25 mouse cellular contexts compared by ENCODE assay signal in the genomic region with DNA sequence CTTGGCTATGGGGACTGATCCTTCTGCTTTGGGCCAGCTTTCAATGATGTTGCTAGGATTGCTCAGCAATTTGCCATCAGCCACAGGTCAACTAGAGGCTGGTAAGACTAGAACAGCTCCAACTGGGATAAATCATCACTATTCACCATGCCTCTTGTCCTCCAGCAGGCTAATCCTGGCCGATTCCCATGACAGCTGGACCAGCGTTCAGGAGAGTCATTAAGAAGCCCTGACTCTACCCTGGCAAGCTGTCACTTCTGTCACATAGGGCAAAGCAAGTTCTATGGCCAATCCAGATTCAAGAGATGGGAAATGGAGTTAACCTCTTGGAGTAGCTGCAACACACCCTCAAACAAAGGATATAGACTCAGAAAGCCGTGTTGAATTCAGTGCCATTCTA.
DNase-seq lines count a peak whose midpoint lies in the region; ATAC-seq and TF ChIP-seq lines count a peak whose summit lies in the region.
"Had no signal": no experiment of that assay in that cellular context is flagged by ENCODE, and none has a peak within 500 bp of the region (broad histone marks: within the 10 kb centered on the region; RNA-seq: fewer than 3 reads in every experiment).

No protein-coding gene starts in this region.

- 42% methylated on average over 3 of the region's 3 CpGs for WGBS in forebrain, embryonic 13.5 days
- 62% methylated on average over 3 of the region's 3 CpGs for WGBS in forebrain, embryonic 11.5 days
- 42% methylated on average over 3 of the region's 3 CpGs for WGBS in midbrain, embryonic 14.5 days
- WGBS in midbrain, embryonic 10.5 days = 70% methylated on average over 3 of the region's 3 CpGs
- 26% methylated on average over 3 of the region's 3 CpGs for WGBS in forebrain, embryonic 16.5 days
- 46% methylated on average over 3 of the region's 3 CpGs for WGBS in midbrain, postnatal 0 days

- intact Hi-C loops in heart, postnatal 36 days (cut with DNase I) = no loop called here

- no peak overlapping the region for H3K4me3 ChIP-seq in forebrain, embryonic 13.5 days
- no peak overlapping the region for H3K4me3 ChIP-seq in forebrain, embryonic 11.5 days (ENCODE audit: low read depth, low read length)
- H3K4me3 ChIP-seq in midbrain, embryonic 14.5 days (replicated peaks; ENCODE audit: low read depth, low read length) = no peak overlapping the region
- no peak overlapping the region for H3K4me3 ChIP-seq in midbrain, embryonic 10.5 days
- no peak overlapping the region for H3K4me3 ChIP-seq in forebrain, embryonic 16.5 days (replicated peaks; ENCODE audit: low read length)
- no peak overlapping the region for H3K4me3 ChIP-seq in midbrain, postnatal 0 days (ENCODE audit: low read depth, low read length)
- H3K4me3 ChIP-seq: embryonic facial prominence, embryonic 13.5 days; erythroblast, embryonic 14.5 days; limb, embryonic 15.5 days; lung, embryonic 15.5 days; myocyte; neural tube, embryonic 15.5 days had no signal

- H3K9ac ChIP-seq in forebrain, embryonic 13.5 days = no peak overlapping the region
- no peak overlapping the region for H3K9ac ChIP-seq in forebrain, embryonic 11.5 days (ENCODE audit: low read length)
- no peak overlapping the region for H3K9ac ChIP-seq in midbrain, embryonic 14.5 days (replicated peaks; ENCODE audit: low read length)
- no peak overlapping the region for H3K9ac ChIP-seq in forebrain, embryonic 16.5 days (replicated peaks; ENCODE audit: low read depth, low read length)
- no peak overlapping the region for H3K9ac ChIP-seq in midbrain, postnatal 0 days (replicated peaks; ENCODE audit: low read length, poor library complexity, severe bottlenecking)
- H3K9ac ChIP-seq: embryonic facial prominence, embryonic 13.5 days; limb, embryonic 15.5 days; liver, embryonic 14.5 days; lung, embryonic 15.5 days; neural tube, embryonic 15.5 days had no signal

- no peaks in the 10 kb centered on the region for H3K36me3 ChIP-seq in forebrain, embryonic 13.5 days (ENCODE audit: poor library complexity, severe bottlenecking)
- H3K36me3 ChIP-seq in forebrain, embryonic 11.5 days (ENCODE audit: control insufficient read depth, insufficient read depth, low read length) = no peaks in the 10 kb centered on the region
- H3K36me3 ChIP-seq in midbrain, embryonic 14.5 days (ENCODE audit: control insufficient read depth, insufficient read depth, low read length) = no peaks in the 10 kb centered on the region
- no peaks in the 10 kb centered on the region for H3K36me3 ChIP-seq in midbrain, embryonic 10.5 days
- no peaks in the 10 kb centered on the region for H3K36me3 ChIP-seq in forebrain, embryonic 16.5 days (ENCODE audit: control insufficient read depth, insufficient read depth)
- no peaks in the 10 kb centered on the region for H3K36me3 ChIP-seq in midbrain, postnatal 0 days (ENCODE audit: insufficient read depth, low read length)
- H3K36me3 ChIP-seq: embryonic facial prominence, embryonic 13.5 days; limb, embryonic 15.5 days; lung, embryonic 15.5 days; neural tube, embryonic 15.5 days had no signal

- no peak for TF ChIP-seq CTCF in midbrain, postnatal 0 days (IDR thresholded peaks at IDR 0.05)

- no peak for DNase-seq in forebrain, embryonic 11.5 days (ENCODE audit: low spot score)
- DNase-seq in midbrain, embryonic 14.5 days = peak; percentile 6
- no peak for DNase-seq in midbrain, embryonic 10.5 days (ENCODE audit: low spot score)
- peak; percentile 24 for DNase-seq in midbrain, postnatal 0 days (ENCODE audit: low spot score)
- DNase-seq in heart, postnatal 36 days = no peak
- no peak for DNase-seq in left cerebral cortex, adult 8-10 months (ENCODE audit: low spot score in 2 of 2)
- DNase-seq: adrenal gland, postnatal 25 days; cerebellum, adult 11-12 months; cerebellum, postnatal 14 days; embryo, embryonic 11 days; kidney, adult 9 months; kidney, postnatal 36 days; layer of hippocampus, postnatal 36 days; lung, postnatal 4 days; right cerebral cortex, postnatal 14 days had no signal

- no peak overlapping the region for H3K4me2 ChIP-seq in forebrain, embryonic 13.5 days
- H3K4me2 ChIP-seq in forebrain, embryonic 11.5 days (ENCODE audit: low read depth, low read length, severe bottlenecking) = no peak overlapping the region
- H3K4me2 ChIP-seq in midbrain, embryonic 14.5 days (ENCODE audit: low read length) = no peak overlapping the region
- H3K4me2 ChIP-seq in forebrain, embryonic 16.5 days (ENCODE audit: low read length) = no peak overlapping the region
- H3K4me2 ChIP-seq in midbrain, postnatal 0 days (ENCODE audit: low read depth, low read length, poor library complexity, severe bottlenecking) = no peak overlapping the region
- H3K4me2 ChIP-seq: embryonic facial prominence, embryonic 13.5 days; limb, embryonic 15.5 days; lung, embryonic 15.5 days; neural tube, embryonic 15.5 days had no signal

- no peaks in the 10 kb centered on the region for H3K27me3 ChIP-seq in forebrain, embryonic 13.5 days
- no peaks in the 10 kb centered on the region for H3K27me3 ChIP-seq in forebrain, embryonic 11.5 days (ENCODE audit: control insufficient read depth, insufficient read depth, low read length)
- H3K27me3 ChIP-seq in midbrain, embryonic 14.5 days (ENCODE audit: control insufficient read depth, insufficient read depth, low read length) = no peaks in the 10 kb centered on the region
- H3K27me3 ChIP-seq in midbrain, embryonic 10.5 days (ENCODE audit: low read depth, poor library complexity, severe bottlenecking) = no peaks in the 10 kb centered on the region
- H3K27me3 ChIP-seq in forebrain, embryonic 16.5 days (replicated peaks; ENCODE audit: control insufficient read depth, insufficient read depth, low read length) = no peaks in the 10 kb centered on the region
- no peaks in the 10 kb centered on the region for H3K27me3 ChIP-seq in midbrain, postnatal 0 days (ENCODE audit: insufficient read depth, low read length)
- H3K27me3 ChIP-seq: embryonic facial prominence, embryonic 13.5 days; limb, embryonic 15.5 days; lung, embryonic 15.5 days; neural tube, embryonic 15.5 days had no signal

- no peak overlapping the region; the same call in 1 of the 2 replicates for H3K27ac ChIP-seq in forebrain, embryonic 13.5 days
- no peak overlapping the region for H3K27ac ChIP-seq in forebrain, embryonic 11.5 days (ENCODE audit: low read depth, low read length)
- H3K27ac ChIP-seq in midbrain, embryonic 14.5 days (replicated peaks; ENCODE audit: low read depth, low read length) = no peak overlapping the region
- H3K27ac ChIP-seq in midbrain, embryonic 10.5 days (replicated peaks) = no peak overlapping the region
- H3K27ac ChIP-seq in forebrain, embryonic 16.5 days (ENCODE audit: low read length) = no peak overlapping the region
- no peak overlapping the region for H3K27ac ChIP-seq in midbrain, postnatal 0 days (ENCODE audit: low read depth, low read length)
- H3K27ac ChIP-seq: embryonic facial prominence, embryonic 13.5 days; limb, embryonic 15.5 days; liver, embryonic 14.5 days; lung, embryonic 15.5 days; neural tube, embryonic 15.5 days had no signal

- peak; percentile 24; the same call in 1 of the 2 replicates for ATAC-seq in forebrain, embryonic 13.5 days
- no peak for ATAC-seq in forebrain, embryonic 11.5 days (replicated peaks; ENCODE audit: low FRiP score)
- ATAC-seq in midbrain, embryonic 14.5 days (ENCODE audit: low FRiP score, low TSS enrichment) = no peak
- ATAC-seq in forebrain, embryonic 16.5 days = 0 out of 2 replicates have a peak, but pooled peaks have one; percentile 31
- ATAC-seq in midbrain, postnatal 0 days (ENCODE audit: low FRiP score) = no peak
- ATAC-seq: intestine, embryonic 16.5 days had no signal

- H3K9me3 ChIP-seq in forebrain, embryonic 13.5 days (replicated peaks) = no peaks in the 10 kb centered on the region
- no peaks in the 10 kb centered on the region for H3K9me3 ChIP-seq in forebrain, embryonic 11.5 days (ENCODE audit: control insufficient read depth, low read length)
- H3K9me3 ChIP-seq in midbrain, embryonic 14.5 days (ENCODE audit: control insufficient read depth, low read length) = no peaks in the 10 kb centered on the region
- no peaks in the 10 kb centered on the region for H3K9me3 ChIP-seq in midbrain, embryonic 10.5 days (replicated peaks)
- no peaks in the 10 kb centered on the region for H3K9me3 ChIP-seq in forebrain, embryonic 16.5 days (ENCODE audit: control insufficient read depth, low read length)
- H3K9me3 ChIP-seq in midbrain, postnatal 0 days (ENCODE audit: low read length) = no peaks in the 10 kb centered on the region
- H3K9me3 ChIP-seq: embryonic facial prominence, embryonic 13.5 days; limb, embryonic 15.5 days; lung, embryonic 15.5 days; neural tube, embryonic 15.5 days had no signal

- H3K4me1 ChIP-seq in forebrain, embryonic 13.5 days = peaks cover 12% of the 10 kb centered on the region; the same call in 1 of the 2 replicates
- H3K4me1 ChIP-seq in forebrain, embryonic 11.5 days (replicated peaks; ENCODE audit: control insufficient read depth, insufficient read depth, low read length) = no peaks in the 10 kb centered on the region
- H3K4me1 ChIP-seq in midbrain, embryonic 14.5 days (ENCODE audit: control insufficient read depth, insufficient read depth, low read length) = 0 out of 2 replicates have a peak, but pooled peaks cover 5% of the 10 kb centered on the region
- H3K4me1 ChIP-seq in midbrain, embryonic 10.5 days = no peaks in the 10 kb centered on the region
- no peaks in the 10 kb centered on the region; the same call in 1 of the 2 replicates for H3K4me1 ChIP-seq in forebrain, embryonic 16.5 days (replicated peaks; ENCODE audit: control insufficient read depth, insufficient read depth, low read length)
- no peaks in the 10 kb centered on the region for H3K4me1 ChIP-seq in midbrain, postnatal 0 days (ENCODE audit: insufficient read depth, low read length)
- H3K4me1 ChIP-seq: embryonic facial prominence, embryonic 13.5 days; limb, embryonic 15.5 days; lung, embryonic 15.5 days; neural tube, embryonic 15.5 days had no signal

Comparison
In these comparisons a context has a peak if more than half of its experiments do, and no peak if none do; other contexts are left out.
1. ATAC-seq: peak in forebrain, embryonic 13.5 days (single experiment) and forebrain, embryonic 16.5 days (single experiment); none in forebrain, embryonic 11.5 days (single experiment), midbrain, embryonic 14.5 days (single experiment) and midbrain, postnatal 0 days (single experiment).
2. DNase-seq: peak in midbrain, embryonic 14.5 days (single experiment) and midbrain, postnatal 0 days (single experiment); none in forebrain, embryonic 11.5 days (single experiment), midbrain, embryonic 10.5 days (single experiment), heart, postnatal 36 days (0 of 2) and left cerebral cortex, adult 8-10 months (0 of 2).